Mouse (Mus musculus): ENCODE results near the gene Hepacam.

GRCm38 (mm10) chr9:37347988-37348642, 19.0 kb upstream of the Hepacam start, which contains the start of gene Ccdc15:
- TF ChIP-seq CTCF (IDR thresholded peaks at IDR 0.05; ENCODE audit: low read depth, low read length) (no peak), POLR2A (IDR thresholded peaks at IDR 0.05; ENCODE audit: extremely low read depth, insufficient read depth, low read length) (peak; percentile 81)

Measured in liver, adult 2 months (tissue).